Mouse (Mus musculus): ENCODE measurements around the gene Atp6v0a1. TPM values are rescaled to one million over a fixed set of nuclear protein-coding genes. Genes with fewer than 3 reads are reported as not detected.

Gene Atp6v0a1
- 66.2 to 98.9 TPM (median 80.0 TPM) in 4 replicates for total RNA-seq (2023)

DNA sequence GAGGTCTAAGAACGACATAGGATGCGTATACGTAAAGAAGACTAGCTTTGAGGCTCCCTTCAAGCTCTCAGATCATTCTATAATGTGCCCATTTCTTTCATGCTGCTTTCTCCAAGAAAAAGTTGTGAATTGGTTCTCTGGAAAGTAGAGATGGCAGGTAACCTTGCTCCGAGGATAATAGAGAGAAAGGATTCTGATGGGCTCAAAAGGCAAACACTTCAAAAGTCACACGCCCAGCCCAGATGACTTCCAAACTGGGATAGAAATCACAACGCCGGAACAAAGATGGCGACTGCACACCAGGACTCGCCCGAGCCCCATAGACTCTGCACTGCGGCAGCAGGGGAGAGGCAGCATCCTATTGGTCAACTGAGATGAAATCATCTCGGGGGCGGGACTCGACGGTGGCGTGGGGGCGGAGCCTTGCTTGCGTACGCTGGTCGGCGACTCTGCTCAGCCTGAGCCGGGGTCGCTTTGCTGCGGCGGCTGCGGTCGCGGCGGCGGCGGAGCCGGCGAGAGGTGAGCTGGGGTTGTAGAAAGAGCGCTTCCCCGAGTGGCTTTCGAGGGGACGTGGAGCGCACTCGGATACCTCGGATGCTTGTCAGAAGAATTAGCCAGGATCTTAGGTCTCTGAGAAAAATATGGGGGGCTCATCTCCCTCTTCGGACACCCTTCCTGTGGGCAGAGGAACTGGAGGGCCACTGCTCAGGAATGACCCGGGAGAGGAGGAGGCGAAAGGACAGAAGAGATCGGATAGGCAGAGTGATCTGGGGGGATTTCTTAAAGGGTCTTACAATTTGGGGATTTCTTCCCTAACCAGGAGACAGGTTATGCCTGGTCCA, at the start of gene Atp6v0a1:
Gene Atp6v0a1, plus strand, starts transcription at position 407 of the 842 bp plus-strand sequence.

DNA sequence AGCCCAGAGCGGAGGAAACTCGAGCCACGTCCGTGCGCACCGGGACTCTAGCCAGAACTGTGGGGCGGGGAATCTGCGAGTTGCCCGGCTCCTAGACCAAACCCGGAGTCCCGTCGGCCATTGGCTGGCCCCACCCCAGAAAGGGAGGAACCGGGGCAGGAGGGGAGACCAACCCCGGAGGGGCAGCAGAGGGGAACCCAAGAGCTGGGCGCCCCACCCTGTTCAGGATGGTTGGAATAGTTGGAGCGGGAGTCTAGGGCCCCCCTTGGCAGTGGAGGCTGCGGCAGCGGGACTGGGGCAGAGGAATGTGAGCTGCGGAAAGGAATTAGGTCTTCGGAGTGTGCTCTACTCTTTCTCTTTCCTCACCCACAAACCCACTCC, 38.7 kb upstream of the Atp6v0a1 start, which contains the start of gene Cavin1:
Gene Cavin1, minus strand, starts transcription at position 331 of the 381 bp plus-strand sequence.

DNA sequence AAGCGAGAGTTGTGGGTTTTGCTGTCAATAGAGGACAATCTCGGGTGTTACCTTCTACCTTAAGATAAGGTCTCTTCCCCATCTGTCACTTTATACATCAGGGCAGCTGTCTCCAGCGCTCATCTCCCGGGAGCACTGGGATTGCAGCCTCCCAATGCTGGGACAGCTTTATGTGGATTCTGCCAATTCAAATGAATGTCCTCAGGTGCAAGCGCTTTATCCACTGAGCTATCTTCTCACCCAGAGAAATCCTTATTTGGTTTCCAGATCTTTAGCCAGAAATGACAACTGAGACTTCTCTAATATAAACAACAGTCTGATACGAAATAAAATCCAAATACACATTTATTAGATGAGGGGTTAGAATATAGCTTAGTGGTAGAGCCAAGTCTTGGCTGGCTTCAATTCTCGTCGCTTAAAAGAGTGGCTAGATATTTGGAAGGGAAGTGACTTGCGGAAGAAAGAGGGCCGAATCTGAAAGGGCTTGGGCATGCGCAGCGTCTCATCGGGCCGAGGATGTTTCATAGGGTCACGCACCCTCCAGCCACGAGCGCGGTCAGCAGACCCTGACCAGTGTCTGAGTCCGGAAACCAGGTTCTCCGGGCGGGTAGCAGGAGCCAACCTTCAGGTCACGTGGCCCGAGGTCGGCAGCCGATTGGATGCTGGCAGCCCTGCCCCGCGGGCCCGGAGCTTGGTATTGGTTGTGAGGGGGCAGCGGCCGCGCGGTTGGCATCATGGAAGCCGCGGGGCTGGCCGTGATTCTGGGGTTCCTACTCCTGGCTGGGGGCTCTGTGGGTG, 60.3 kb downstream of the Atp6v0a1 start, which contains the start of gene Naglu:
Gene Naglu, plus strand, starts transcription at position 622 of the 798 bp plus-strand sequence.

DNA sequence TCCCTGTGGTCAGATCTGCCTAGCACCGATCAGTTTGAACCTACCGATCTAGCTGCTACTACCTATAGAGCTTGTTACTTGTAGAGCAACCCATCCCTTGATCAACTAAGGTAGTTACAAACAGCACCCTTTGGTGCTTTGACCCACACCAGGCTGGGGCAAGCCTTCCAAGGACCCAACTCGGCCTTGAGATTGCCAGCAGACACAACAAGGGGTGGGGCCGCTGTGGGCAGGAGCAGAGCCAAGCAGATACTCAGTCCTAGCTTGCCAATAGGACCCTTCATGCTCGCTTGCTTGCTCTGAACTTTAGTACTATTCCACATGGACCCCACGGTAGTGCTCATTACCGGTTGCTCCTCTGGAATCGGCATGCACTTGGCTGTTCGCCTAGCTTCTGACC, 68.9 kb downstream of the Atp6v0a1 start, which contains the start of gene Hsd17b1:
Gene Hsd17b1, plus strand, starts transcription at position 291 of the 400 bp plus-strand sequence.

DNA sequence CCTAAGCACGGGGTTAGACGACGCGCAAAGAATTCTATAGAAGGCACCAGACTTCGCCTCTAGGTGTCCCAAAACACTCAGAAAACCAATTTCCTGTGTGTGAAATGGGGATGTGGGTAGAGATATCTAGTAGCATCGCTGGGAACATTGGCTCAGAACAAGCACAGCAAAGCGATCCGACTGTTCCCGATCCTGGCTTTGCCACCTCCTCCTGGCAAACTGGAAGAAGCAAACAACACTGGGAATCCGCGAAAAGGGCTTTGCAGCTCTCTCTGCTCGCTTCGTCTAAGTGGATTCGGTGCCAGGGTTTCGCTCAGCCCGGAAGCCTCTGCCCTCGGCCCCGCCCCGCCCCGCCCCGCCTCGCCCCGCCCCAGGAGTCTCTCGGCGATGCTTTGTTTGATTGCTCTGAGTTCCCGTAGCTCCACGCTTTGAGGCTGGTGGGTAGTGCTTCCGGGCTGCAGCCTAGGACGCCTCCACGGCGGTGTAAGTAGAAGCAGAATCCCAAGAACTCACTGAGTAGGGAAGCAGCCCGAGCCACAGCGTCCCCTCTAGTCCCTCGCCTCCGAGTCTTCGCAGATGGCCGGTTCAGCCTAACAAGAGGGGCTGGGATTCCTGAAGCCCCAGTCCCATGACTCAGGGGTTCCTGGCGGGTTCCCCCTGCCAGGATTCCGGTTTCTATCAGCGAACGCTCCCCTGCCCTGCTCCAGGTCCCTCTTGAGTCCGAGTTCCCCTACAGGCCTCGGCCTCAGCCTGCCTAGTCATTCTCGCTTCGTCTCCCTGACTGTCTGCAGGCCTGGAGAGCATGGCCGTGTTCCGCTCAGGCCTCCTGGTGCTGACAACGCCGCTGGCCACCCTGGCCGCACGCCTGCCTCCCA, 73.2 kb downstream of the Atp6v0a1 start, which contains the start of gene Coasy:
Gene Coasy, plus strand, starts transcription at position 358 of the 875 bp plus-strand sequence.

DNA sequence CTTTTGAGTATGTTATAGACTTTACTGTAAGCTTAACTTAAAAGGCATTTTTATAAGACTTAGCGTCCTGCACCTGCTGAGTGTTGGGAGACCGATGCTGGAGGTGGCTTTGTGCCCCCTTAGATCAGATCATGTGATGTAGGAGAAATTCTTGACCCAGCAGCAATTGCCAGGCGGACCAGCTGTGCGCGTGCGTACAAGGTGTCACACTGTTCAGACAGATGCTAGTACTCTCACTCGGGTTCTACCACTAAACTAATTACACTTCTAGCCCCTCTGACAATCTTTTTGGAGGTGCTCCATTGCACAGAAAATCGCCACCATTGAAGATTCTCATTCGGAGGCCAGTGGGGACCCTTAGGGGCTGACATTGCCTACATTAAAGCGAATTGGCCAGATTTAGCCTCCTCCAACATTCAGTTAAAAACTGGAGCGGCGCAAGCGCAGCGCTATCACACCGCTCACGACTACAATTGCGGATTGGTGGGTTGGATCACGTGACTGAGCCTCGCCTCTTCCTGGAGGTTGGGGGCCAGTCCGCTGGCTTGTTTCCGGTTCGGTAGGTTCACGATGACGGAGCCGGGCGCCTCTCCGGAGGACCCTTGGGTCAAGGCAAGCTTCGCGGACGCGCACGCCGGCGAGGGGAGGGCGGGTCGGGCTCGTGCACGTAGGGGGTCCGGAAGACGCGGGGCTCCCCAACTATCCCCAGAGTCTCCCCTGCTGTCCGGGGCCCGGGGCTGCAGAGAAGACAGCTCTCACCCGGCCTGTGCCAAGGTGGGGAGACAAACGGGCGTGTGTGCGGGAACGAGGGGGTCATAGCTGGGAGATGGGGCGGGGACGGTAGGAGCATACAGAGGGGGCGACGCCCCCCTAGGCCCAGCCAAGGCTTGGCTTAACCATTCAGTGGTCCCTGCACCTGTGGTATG, 77.8 kb downstream of the Atp6v0a1 start, which contains the start of gene Mlx:
Gene Mlx, plus strand, starts transcription at position 522 of the 926 bp plus-strand sequence.

GRCm38 (mm10) chr11:101095314-101096024, 86.2 kb downstream of the Atp6v0a1 start, which contains the start of gene Psmc3ip:
Psmc3ip (minus strand) TSS chr11:101095436.

Other genes with a start within 250 kb of the Atp6v0a1 start
- 8.1 to 10.4 TPM (median 9.4 TPM) in 4 replicates for gene Kcnh4, start 249.5 kb upstream of the Atp6v0a1 start, total RNA-seq (2023)
- not detected in 4 replicates for gene Hcrt, start 246.5 kb upstream of the Atp6v0a1 start, total RNA-seq (2023)
- gene Ghdc, start 238.5 kb upstream of the Atp6v0a1 start, total RNA-seq (2023) = 21.1 to 24.9 TPM (median 23.1 TPM) in 4 replicates
- 63.6 to 80.0 TPM (median 72.1 TPM) in 4 replicates for gene Stat5b, start 158.7 kb upstream of the Atp6v0a1 start, total RNA-seq (2023)
- gene Stat5a, start 150.1 kb upstream of the Atp6v0a1 start, total RNA-seq (2023) = 37.4 to 39.2 TPM (median 38.4 TPM) in 4 replicates
- 260 to 282 TPM (median 268 TPM) in 4 replicates for gene Stat3, start 69.9 kb upstream of the Atp6v0a1 start, total RNA-seq (2023)
- gene Cavin1, start 38.6 kb upstream of the Atp6v0a1 start, total RNA-seq (2023) = 0.27 to 0.88 TPM in 2 of 4 replicates, not detected in the others
- gene Naglu, start 60.6 kb downstream of the Atp6v0a1 start, total RNA-seq (2023) = 12.9 to 16.4 TPM (median 15.4 TPM) in 4 replicates
- 0.86 to 2.2 TPM (median 1.4 TPM) in 4 replicates for gene Hsd17b1, start 69.0 kb downstream of the Atp6v0a1 start, total RNA-seq (2023)
- 13.9 to 15.7 TPM (median 14.8 TPM) in 4 replicates for gene Coasy, start 73.1 kb downstream of the Atp6v0a1 start, total RNA-seq (2023)
- 32.6 to 43.0 TPM (median 36.8 TPM) in 4 replicates for gene Mlx, start 77.8 kb downstream of the Atp6v0a1 start, total RNA-seq (2023)
- 3.7 to 4.6 TPM (median 4.2 TPM) in 4 replicates for gene Psmc3ip, start 86.0 kb downstream of the Atp6v0a1 start, total RNA-seq (2023)
- gene Retreg3, start 110.4 kb downstream of the Atp6v0a1 start, total RNA-seq (2023) = 71.0 to 81.9 TPM (median 75.1 TPM) in 4 replicates
- gene Tubg1, start 110.5 kb downstream of the Atp6v0a1 start, total RNA-seq (2023) = 15.8 to 18.7 TPM (median 16.9 TPM) in 4 replicates
- 3.1 to 5.6 TPM (median 4.7 TPM) in 4 replicates for gene Tubg2, start 146.5 kb downstream of the Atp6v0a1 start, total RNA-seq (2023)
- gene Cntnap1, start 161.1 kb downstream of the Atp6v0a1 start, total RNA-seq (2023) = 0.34 to 0.49 TPM (median 0.37 TPM) in 4 replicates
- 1.2 to 4.3 TPM (median 3.4 TPM) in 4 replicates for gene Plekhh3, start 161.9 kb downstream of the Atp6v0a1 start, total RNA-seq (2023)
- gene Ccr10, start 166.0 kb downstream of the Atp6v0a1 start, total RNA-seq (2023) = not detected in 4 replicates
- 78.1 to 86.6 TPM (median 84.3 TPM) in 4 replicates for gene Ezh1, start 217.0 kb downstream of the Atp6v0a1 start, total RNA-seq (2023)
- not detected in 4 replicates for gene Ramp2, start 236.6 kb downstream of the Atp6v0a1 start, total RNA-seq (2023)
- gene Vps25, start 244.3 kb downstream of the Atp6v0a1 start, total RNA-seq (2023) = 74.7 to 90.7 TPM (median 77.1 TPM) in 4 replicates

Measured in B cell, adult 62 days (primary cell).